8 mouse cellular contexts compared by ENCODE assay signal in genomic region chr2:38658338-38658836, GRCm38 (mm10). TPM values are rescaled to one million over a fixed set of nuclear protein-coding genes. Genes with fewer than 3 reads are reported as not detected.
DNase-seq lines count a peak whose midpoint lies in the region; ATAC-seq and TF ChIP-seq lines count a peak whose summit lies in the region.

No protein-coding gene starts in this region.

- peak overlapping the region; percentile 79 for H3K9ac ChIP-seq in ES-E14 (ENCODE audit: insufficient read depth, low read depth, low read length, poor library complexity, severe bottlenecking)
- peak overlapping the region; percentile 51 for H3K9ac ChIP-seq in forebrain, embryonic 15.5 days (replicated peaks)
- peak overlapping the region; percentile 48 for H3K9ac ChIP-seq in lung, embryonic 14.5 days

- under 1% methylated on average over 24 of the region's 25 CpGs for WGBS in forebrain, embryonic 15.5 days
- 0% methylated on average over 25 of the region's 25 CpGs for WGBS in lung, embryonic 14.5 days

- H3K4me3 ChIP-seq in ES-E14 (ENCODE audit: insufficient read depth in 1 of 2, low read depth in 1 of 2, low read length in 2 of 2, poor library complexity in 1 of 2, severe bottlenecking in 1 of 2), result peak overlapping the region; percentile 68 to 80
- peak overlapping the region; percentile 40 for H3K4me3 ChIP-seq in forebrain, embryonic 15.5 days
- peak overlapping the region; percentile 36 for H3K4me3 ChIP-seq in lung, embryonic 14.5 days (ENCODE audit: low read depth, low read length)

- DNase-seq in ES-E14 (ENCODE audit: low read depth, low spot score), result no peak
- peak; percentile 33 for DNase-seq in c-Kit-positive CD71-positive TER-119-positive erythroid progenitor cells, embryonic 14.5 days (ENCODE audit: low spot score)
- DNase-seq in heart, postnatal 14 days, result peak; percentile 89 to 90
- DNase-seq in layer of hippocampus, adult 18-20 months (ENCODE audit: low spot score in 2 of 2), result peak; percentile 75 to 80
- DNase-seq in lung, embryonic 14.5 days, result peak; percentile 89
- DNase-seq in ovary, adult 18-20 months (ENCODE audit: low spot score), result peak; percentile 55
- peak; percentile 59 for DNase-seq in thymus, postnatal 25 days

- no peak overlapping the region for H3K27ac ChIP-seq in ES-E14 (ENCODE audit: insufficient read depth, low read depth, low read length, poor library complexity, severe bottlenecking)
- peak overlapping the region; percentile 66 for H3K27ac ChIP-seq in forebrain, embryonic 15.5 days (replicated peaks)
- no peak overlapping the region for H3K27ac ChIP-seq in lung, embryonic 14.5 days (ENCODE audit: low read depth)

- H3K4me1 ChIP-seq in ES-E14 (ENCODE audit: control insufficient read depth in 2 of 2, insufficient read depth in 2 of 2, low read length in 2 of 2, poor library complexity in 1 of 2), result no peaks in the 10 kb centered on the region
- peaks cover 4% of the 10 kb centered on the region; the same call in 1 of the 2 replicates for H3K4me1 ChIP-seq in forebrain, embryonic 15.5 days
- H3K4me1 ChIP-seq in lung, embryonic 14.5 days (ENCODE audit: insufficient read depth), result no peaks in the 10 kb centered on the region

- in situ Hi-C loops in ES-E14 (cut with MboI; ENCODE audit: low sequenced_read_pairs in 2 of 2, unreplicated experiment in 2 of 2), result no loop called here

- ATAC-seq in forebrain, embryonic 15.5 days (replicated peaks), result peak; percentile 96
- peak; percentile 97 for ATAC-seq in lung, embryonic 14.5 days (ENCODE audit: insufficient read depth)

- intact Hi-C loops in heart, postnatal 14 days (cut with DNase I), result loop anchor here (5.0 to 10.0 kb wide), 4 partner anchors 226 to 844 kb away; partner anchors contain the start of genes Arpc5l and Rpl35

- peak; percentile 73 for TF ChIP-seq CTCF in lung, embryonic 14.5 days (IDR thresholded peaks at IDR 0.05; ENCODE audit: low read depth)

- H3K27me3 ChIP-seq in forebrain, embryonic 15.5 days, result no peaks in the 10 kb centered on the region
- no peaks in the 10 kb centered on the region for H3K27me3 ChIP-seq in lung, embryonic 14.5 days (ENCODE audit: insufficient read depth, low read length)

- H3K36me3 ChIP-seq in ES-E14 (ENCODE audit: control insufficient read depth, insufficient read depth, low read length, poor library complexity, severe bottlenecking), result no peaks in the 10 kb centered on the region
- H3K36me3 ChIP-seq in forebrain, embryonic 15.5 days, result no peaks in the 10 kb centered on the region
- no peaks in the 10 kb centered on the region for H3K36me3 ChIP-seq in lung, embryonic 14.5 days (ENCODE audit: insufficient read depth)

- peak overlapping the region; percentile 63 for H3K4me2 ChIP-seq in forebrain, embryonic 15.5 days (replicated peaks)
- peak overlapping the region; percentile 69 for H3K4me2 ChIP-seq in lung, embryonic 14.5 days

- no peaks in the 10 kb centered on the region for H3K9me3 ChIP-seq in ES-E14 (ENCODE audit: control insufficient read depth, insufficient read depth, low read depth, low read length)
- no peaks in the 10 kb centered on the region for H3K9me3 ChIP-seq in forebrain, embryonic 15.5 days
- no peaks in the 10 kb centered on the region for H3K9me3 ChIP-seq in lung, embryonic 14.5 days (ENCODE audit: low read depth, low read length)

TF ChIP-seq in ES-E14, 5 proteins besides CTCF, POLR2A, EP300 and RAD21:
- TF ChIP-seq HCFC1 (IDR thresholded peaks at IDR 0.05; ENCODE audit: borderline replicate concordance, insufficient read depth, low read length) (no peak), CHD2 (IDR thresholded peaks at IDR 0.05; ENCODE audit: low read depth, low read length) (no peak), ZC3H11A (IDR thresholded peaks at IDR 0.05; ENCODE audit: borderline replicate concordance, low read depth, low read length) (peak; percentile 76), MAFK (IDR thresholded peaks at IDR 0.05; ENCODE audit: insufficient read depth, low read depth, low read length) (no peak), ZNF384 (IDR thresholded peaks at IDR 0.05; ENCODE audit: low read depth, low read length) (peak; percentile 70)

RNA-seq across cellular contexts. Expression of gene Psmb7, which starts 14.5 kb away (rescaled TPM):
- total RNA-seq in ES-E14 (2012; rRNA removed), result 224 and 382 TPM in 2 replicates
- polyA plus RNA-seq in forebrain, embryonic 15.5 days (2015; fragmentation: Nextera tagmentation; extraction: Ambion mirVana), result 302 and 304 TPM in 2 replicates
- 100 to 1,000 TPM; 242 to 254 TPM for total RNA-seq in heart, postnatal 14 days (2021)
- 100 to 1,000 TPM; 193 to 196 TPM for total RNA-seq in layer of hippocampus, adult 18-20 months (2021)
- 264 and 270 TPM in 2 replicates for polyA plus RNA-seq in lung, embryonic 14.5 days (2014; fragmentation: Nextera tagmentation; extraction: Ambion mirVana)

RNA-seq across cellular contexts. Expression of gene Nr5a1, which starts 56.0 kb away (rescaled TPM):
- total RNA-seq in ES-E14 (2012; rRNA removed), result 0.13 TPM in 1 of 2 replicates, not detected in the other
- 0.32 and 2.3 TPM in 2 replicates for polyA plus RNA-seq in forebrain, embryonic 15.5 days (2015; fragmentation: Nextera tagmentation; extraction: Ambion mirVana)
- total RNA-seq in heart, postnatal 14 days (2021), result under 1 TPM in 1 of 2 experiments, not detected in 1; 0.07 TPM
- not detected for total RNA-seq in layer of hippocampus, adult 18-20 months (2021)
- polyA plus RNA-seq in lung, embryonic 14.5 days (2014; fragmentation: Nextera tagmentation; extraction: Ambion mirVana), result 0.14 and 0.29 TPM in 2 replicates
